18 mouse cellular contexts compared by ENCODE assay signal in genomic region chr7:28182320-28182719, GRCm38 (mm10). TPM values are rescaled to one million over a fixed set of nuclear protein-coding genes. Genes with fewer than 3 reads are reported as not detected.
"Had no signal": no experiment of that assay in that cellular context is flagged by ENCODE, and none has a peak within 500 bp of the region (broad histone marks: within the 10 kb centered on the region; RNA-seq: fewer than 3 reads in every experiment).

No protein-coding gene starts in this region.

- DNase-seq: kidney, adult 2 months; kidney, postnatal 36 days; layer of hippocampus, adult 9-11 months; layer of hippocampus, postnatal 36 days; retina, postnatal 1 day; right cerebral cortex, postnatal 4 days; thymus, postnatal 14 days had no signal

- H3K9ac ChIP-seq: limb, embryonic 13.5 days; liver, embryonic 14.5 days; stomach, embryonic 15.5 days had no signal

- H3K4me2 ChIP-seq: stomach, embryonic 15.5 days had no signal

- H3K27ac ChIP-seq: limb, embryonic 13.5 days; midbrain, embryonic 12.5 days; neural tube, embryonic 13.5 days; stomach, embryonic 15.5 days had no signal

- ATAC-seq: midbrain, embryonic 16.5 days had no signal

- H3K9me3 ChIP-seq: limb, embryonic 13.5 days; midbrain, embryonic 12.5 days; neural tube, embryonic 13.5 days; stomach, embryonic 15.5 days had no signal

- H3K27me3 ChIP-seq: limb, embryonic 13.5 days; midbrain, embryonic 12.5 days; neural tube, embryonic 13.5 days; stomach, embryonic 15.5 days had no signal

- H3K4me3 ChIP-seq: limb, embryonic 13.5 days; midbrain, embryonic 12.5 days; stomach, embryonic 15.5 days had no signal

RNA-seq across cellular contexts. Expression of gene 9530053A07Rik, which starts 53.1 kb away (rescaled TPM):
- total RNA-seq: layer of hippocampus, postnatal 36 days; liver, adult 2 months; megakaryocyte-erythroid progenitor cell, adult 5-6 weeks had no signal
- polyA plus RNA-seq: kidney, adult 2 months; kidney, embryonic 16.5 days; liver, adult 2 months; liver, embryonic 14.5 days; lung, embryonic 16.5 days; spleen, adult 2 months had no signal
